Mouse (Mus musculus) cerebellum, adult 2 months (tissue): ENCODE measurements around the gene Rilp. TPM values are rescaled to one million over a fixed set of nuclear protein-coding genes. Genes with fewer than 3 reads are reported as not detected.

Source experiments
- DNase-seq, 2 experiments: peaks; one replicate each; pipeline ENCODE4 v3.0.0; 2021
- H3K27ac ChIP-seq: fragments of 200-500 bp; 2 replicates; pipeline ENCODE4 v1.5.1; 2012; ENCODE audit warnings: low read length, control low read depth, inconsistent platforms; ENCODE audit not compliant: insufficient read depth
- H3K27me3 ChIP-seq: fragments of 200-500 bp; 2 replicates; pipeline ENCODE4 v1.6.1; 2012; ENCODE audit warnings: inconsistent platforms, mild to moderate bottlenecking, low read length, moderate library complexity; ENCODE audit not compliant: control insufficient read depth, insufficient read depth
- H3K4me1 ChIP-seq: fragments of 200-500 bp; 2 replicates; pipeline ENCODE4 v1.6.1; 2011; ENCODE audit warnings: low read length; ENCODE audit not compliant: control insufficient read depth, insufficient read depth
- H3K4me3 ChIP-seq: fragments of 200-500 bp; replicated peaks from 2 replicates; pipeline ENCODE3; 2011; ENCODE audit warnings: mild to moderate bottlenecking, low read depth, low read length, control low read depth; ENCODE audit not compliant: insufficient read depth
- CTCF ChIP-seq: fragments of 200-500 bp; IDR thresholded peaks from 2 replicates; pipeline ENCODE4 v1.5.1; 2011; ENCODE audit warnings: low read depth, mild to moderate bottlenecking, control low read depth, low read length, moderate library complexity, borderline replicate concordance; ENCODE audit not compliant: insufficient read depth
- POLR2A ChIP-seq: fragments of 200-500 bp; IDR thresholded peaks from 2 replicates; pipeline ENCODE4 v1.6.1; 2011; ENCODE audit warnings: low read length, control low read depth, borderline replicate concordance; ENCODE audit not compliant: insufficient read depth
- WGBS: fragments of 180-500 bp; shearing (Covaris S2); methylation state at CpG from one replicate; pipeline ENCODE4 v1.1.7; 2018; 5-methylcytosine and 5-hydroxymethylcytosine counted together
- polyA plus RNA-seq: library from polyadenylated mRNA; depleted of rRNA; stranded (reverse); fragments of >200 nt; gene quantifications from 2 replicates; pipeline ENCODE4 v1.2.3, GENCODE M21; 2012

Rilp gene
- polyA plus RNA-seq, 1 experiment = 5.4 TPM

- 87% methylated on average over 6 of the region's 6 CpGs for WGBS
- Histone ChIP-seq H3K4me3 (no peak overlapping the region), H3K4me1 (peaks cover 10% of the 10 kb centered on the region), H3K27me3 (no peaks in the 10 kb centered on the region), H3K27ac (no peak overlapping the region)
- no peak for DNase-seq
- TF ChIP-seq CTCF = no peak
- no peak for TF ChIP-seq POLR2A
These were observed 45.5 kb upstream of the Rilp start for GRCm38 (mm10) chr11:75464417-75464816.

- H3K4me1 ChIP-seq = peaks cover 8% of the 10 kb centered on the region
- no peak overlapping the region for H3K27ac ChIP-seq
- H3K4me3 ChIP-seq = no peak overlapping the region
- no peak for TF ChIP-seq POLR2A
- TF ChIP-seq CTCF = no peak
- WGBS = 83% methylated on average over 6 of the region's 6 CpGs
- DNase-seq = peak in 1 of 2 experiments; percentile 11
- H3K27me3 ChIP-seq = no peaks in the 10 kb centered on the region
These were observed 44.8 kb upstream of the Rilp start for GRCm38 (mm10) chr11:75465051-75465450.

GRCm38 (mm10) chr11:75466731-75467505 is 43.0 kb upstream of the Rilp start:
- peaks cover 7% of the 10 kb centered on the region for H3K4me1 ChIP-seq
- 98% methylated on average over 4 of the region's 4 CpGs for WGBS
- H3K27me3 ChIP-seq = no peaks in the 10 kb centered on the region
- TF ChIP-seq POLR2A = no peak
- no peak for TF ChIP-seq CTCF
- no peak overlapping the region for H3K4me3 ChIP-seq
- DNase-seq = no peak
- H3K27ac ChIP-seq = no peak overlapping the region

GRCm38 (mm10) chr11:75467512-75468215 is 42.2 kb upstream of the Rilp start:
- DNase-seq = no peak
- TF ChIP-seq CTCF (no peak), POLR2A (no peak)
- no peak overlapping the region for H3K27ac ChIP-seq
- 20% methylated on average over 19 of the region's 19 CpGs for WGBS
- H3K4me3 ChIP-seq = no peak overlapping the region
- no peaks in the 10 kb centered on the region for H3K27me3 ChIP-seq
- 0 out of 2 replicates have a peak, but pooled peaks cover 3% of the 10 kb centered on the region for H3K4me1 ChIP-seq

- no peak overlapping the region for H3K4me3 ChIP-seq
These were observed 41.5 kb upstream of the Rilp start for GRCm38 (mm10) chr11:75468410-75468809.

GRCm38 (mm10) chr11:75469261-75469660 is 40.6 kb upstream of the Rilp start:
- WGBS = 62% methylated on average over 4 of the region's 4 CpGs
- no peaks in the 10 kb centered on the region for H3K4me1 ChIP-seq
- TF ChIP-seq CTCF (no peak), POLR2A (no peak)

More at GRCm38 (mm10) chr11:75468410-75468809, 41.5 kb upstream of the Rilp start:
- TF ChIP-seq POLR2A (no peak), CTCF (no peak)
- no peak for DNase-seq
- H3K27ac ChIP-seq = no peak overlapping the region
- H3K4me1 ChIP-seq = no peaks in the 10 kb centered on the region
- H3K27me3 ChIP-seq = no peaks in the 10 kb centered on the region
- 68% methylated on average over 7 of the region's 7 CpGs for WGBS

GRCm38 (mm10) chr11:75470675-75471074 is 39.2 kb upstream of the Rilp start:
- TF ChIP-seq POLR2A (no peak), CTCF (no peak)
- H3K4me3 ChIP-seq = no peak overlapping the region
- H3K4me1 ChIP-seq = no peaks in the 10 kb centered on the region
- H3K27ac ChIP-seq = no peak overlapping the region
- no peaks in the 10 kb centered on the region for H3K27me3 ChIP-seq
- DNase-seq = no peak
- WGBS = 80% methylated on average over 3 of the region's 3 CpGs

More at GRCm38 (mm10) chr11:75469261-75469660, 40.6 kb upstream of the Rilp start:
- Histone ChIP-seq H3K27ac (no peak overlapping the region), H3K4me3 (no peak overlapping the region), H3K27me3 (no peaks in the 10 kb centered on the region)
- no peak for DNase-seq

GRCm38 (mm10) chr11:75472469-75473081 is 37.3 kb upstream of the Rilp start:
- 80% methylated on average over 11 of the region's 11 CpGs for WGBS
- TF ChIP-seq POLR2A (no peak), CTCF (no peak)
- Histone ChIP-seq H3K4me1 (no peaks in the 10 kb centered on the region), H3K27ac (no peak overlapping the region), H3K4me3 (no peak overlapping the region), H3K27me3 (no peaks in the 10 kb centered on the region)
- no peak for DNase-seq
